9 mouse cellular contexts compared by ENCODE assay signal in genomic region chr11:3193363-3193762, GRCm38 (mm10). TPM values are rescaled to one million over a fixed set of nuclear protein-coding genes. Genes with fewer than 3 reads are reported as not detected.
DNase-seq lines count a peak whose midpoint lies in the region; ATAC-seq and TF ChIP-seq lines count a peak whose summit lies in the region.
"Had no signal": no experiment of that assay in that cellular context is flagged by ENCODE, and none has a peak within 500 bp of the region (broad histone marks: within the 10 kb centered on the region; RNA-seq: fewer than 3 reads in every experiment).

Gene Sfi1, minus strand, starts transcription at chr11:3193463.

- no peak for DNase-seq in hindbrain, embryonic 11.5 days (ENCODE audit: low spot score)
- no peak for DNase-seq in embryonic facial prominence, embryonic 10.5 days (ENCODE audit: low spot score)
- no peak for DNase-seq in layer of hippocampus, postnatal 10 days (ENCODE audit: low spot score in 2 of 2)
- DNase-seq in cerebellum, adult 8-10 months: no peak
- no peak for DNase-seq in cerebellum, postnatal 14 days

- no peak within 1 kb of the TSS for H3K4me3 ChIP-seq in hindbrain, embryonic 12.5 days
- no peak within 1 kb of the TSS for H3K4me3 ChIP-seq in hindbrain, embryonic 11.5 days (ENCODE audit: low read depth, low read length)
- H3K4me3 ChIP-seq in ES-Bruce4 (ENCODE audit: low read depth, low read length): no peak within 1 kb of the TSS
- H3K4me3 ChIP-seq in embryonic facial prominence, embryonic 10.5 days: no peak within 1 kb of the TSS
- no peak within 1 kb of the TSS for H3K4me3 ChIP-seq in stomach, embryonic 16.5 days (replicated peaks; ENCODE audit: low read length)

- no peak for TF ChIP-seq CTCF in ES-Bruce4 (IDR thresholded peaks at IDR 0.05; ENCODE audit: low read depth, low read length)

- H3K4me2 ChIP-seq in hindbrain, embryonic 12.5 days (replicated peaks): no peak within 1 kb of the TSS
- H3K4me2 ChIP-seq in hindbrain, embryonic 11.5 days (replicated peaks; ENCODE audit: low read depth, low read length): no peak within 1 kb of the TSS
- H3K4me2 ChIP-seq in stomach, embryonic 16.5 days (ENCODE audit: low read depth, low read length): no peak within 1 kb of the TSS

- no peak for TF ChIP-seq POLR2A in ES-Bruce4 (IDR thresholded peaks at IDR 0.05; ENCODE audit: insufficient read depth, low read length)

- H3K27ac ChIP-seq in hindbrain, embryonic 12.5 days: no peak within 1 kb of the TSS
- H3K27ac ChIP-seq in hindbrain, embryonic 11.5 days (ENCODE audit: low read depth, low read length): no peak within 1 kb of the TSS
- no peak within 1 kb of the TSS for H3K27ac ChIP-seq in ES-Bruce4 (ENCODE audit: insufficient read depth, low read length)
- no peak within 1 kb of the TSS for H3K27ac ChIP-seq in embryonic facial prominence, embryonic 10.5 days (replicated peaks)
- no peak within 1 kb of the TSS for H3K27ac ChIP-seq in stomach, embryonic 16.5 days (ENCODE audit: low read length)
- H3K27ac ChIP-seq: macrophage had no signal

- H3K9me3 ChIP-seq in hindbrain, embryonic 12.5 days (replicated peaks): no peaks in the 10 kb centered on the region
- no peaks in the 10 kb centered on the region for H3K9me3 ChIP-seq in hindbrain, embryonic 11.5 days (ENCODE audit: control insufficient read depth, low read length)
- no peaks in the 10 kb centered on the region for H3K9me3 ChIP-seq in ES-Bruce4 (replicated peaks; ENCODE audit: control insufficient read depth, insufficient read depth, low read length, poor library complexity, severe bottlenecking)
- H3K9me3 ChIP-seq in embryonic facial prominence, embryonic 10.5 days: no peaks in the 10 kb centered on the region
- no peaks in the 10 kb centered on the region for H3K9me3 ChIP-seq in stomach, embryonic 16.5 days (replicated peaks; ENCODE audit: control insufficient read depth, low read length)

- no peaks in the 10 kb centered on the region for H3K36me3 ChIP-seq in hindbrain, embryonic 12.5 days
- H3K36me3 ChIP-seq in hindbrain, embryonic 11.5 days (ENCODE audit: control insufficient read depth, insufficient read depth, low read length): no peaks in the 10 kb centered on the region
- H3K36me3 ChIP-seq in ES-Bruce4 (ENCODE audit: control insufficient read depth, insufficient read depth, low read length, poor library complexity, severe bottlenecking): no peaks in the 10 kb centered on the region
- H3K36me3 ChIP-seq in embryonic facial prominence, embryonic 10.5 days (replicated peaks): no peaks in the 10 kb centered on the region
- no peaks in the 10 kb centered on the region for H3K36me3 ChIP-seq in stomach, embryonic 16.5 days (ENCODE audit: control insufficient read depth, insufficient read depth, low read length)

- TF ChIP-seq EP300 in ES-Bruce4 (IDR thresholded peaks at IDR 0.05; ENCODE audit: insufficient read depth, low read depth, low read length): no peak

- H3K9ac ChIP-seq in hindbrain, embryonic 12.5 days: no peak within 1 kb of the TSS
- H3K9ac ChIP-seq in hindbrain, embryonic 11.5 days (ENCODE audit: low read depth, low read length): no peak within 1 kb of the TSS
- H3K9ac ChIP-seq in ES-Bruce4 (ENCODE audit: low read depth, poor library complexity, severe bottlenecking): no peak within 1 kb of the TSS
- no peak within 1 kb of the TSS for H3K9ac ChIP-seq in stomach, embryonic 16.5 days (ENCODE audit: low read length)

- 85% methylated on average over 25 of the region's 25 CpGs for WGBS in hindbrain, embryonic 12.5 days
- 85% methylated on average over 25 of the region's 25 CpGs for WGBS in hindbrain, embryonic 11.5 days
- 84% methylated on average over 25 of the region's 25 CpGs for WGBS in embryonic facial prominence, embryonic 10.5 days
- WGBS in stomach, embryonic 16.5 days: 85% methylated on average over 25 of the region's 25 CpGs

- no peaks in the 10 kb centered on the region for H3K4me1 ChIP-seq in hindbrain, embryonic 12.5 days
- no peaks in the 10 kb centered on the region for H3K4me1 ChIP-seq in hindbrain, embryonic 11.5 days (replicated peaks; ENCODE audit: control insufficient read depth, insufficient read depth, low read length)
- H3K4me1 ChIP-seq in ES-Bruce4 (ENCODE audit: control insufficient read depth, insufficient read depth, low read length): no peaks in the 10 kb centered on the region
- H3K4me1 ChIP-seq in embryonic facial prominence, embryonic 10.5 days: no peaks in the 10 kb centered on the region
- H3K4me1 ChIP-seq in stomach, embryonic 16.5 days (ENCODE audit: control insufficient read depth, insufficient read depth, low read length): no peaks in the 10 kb centered on the region

- no peak for ATAC-seq in hindbrain, embryonic 12.5 days (ENCODE audit: low FRiP score)
- ATAC-seq in hindbrain, embryonic 11.5 days (ENCODE audit: low FRiP score): no peak
- no peak for ATAC-seq in stomach, embryonic 16.5 days (ENCODE audit: insufficient read depth, low FRiP score)

- H3K27me3 ChIP-seq in hindbrain, embryonic 12.5 days: no peaks in the 10 kb centered on the region
- no peaks in the 10 kb centered on the region for H3K27me3 ChIP-seq in hindbrain, embryonic 11.5 days (ENCODE audit: control insufficient read depth, insufficient read depth, low read length)
- H3K27me3 ChIP-seq in ES-Bruce4 (ENCODE audit: control insufficient read depth, insufficient read depth, low read length, poor library complexity, severe bottlenecking): no peaks in the 10 kb centered on the region
- no peaks in the 10 kb centered on the region for H3K27me3 ChIP-seq in embryonic facial prominence, embryonic 10.5 days (replicated peaks; ENCODE audit: low read depth, poor library complexity, severe bottlenecking)
- H3K27me3 ChIP-seq in stomach, embryonic 16.5 days (ENCODE audit: control insufficient read depth, insufficient read depth, low read length): no peaks in the 10 kb centered on the region

RNA-seq across cellular contexts. Expression of gene Sfi1, which starts in this region (rescaled TPM):
- polyA plus RNA-seq in hindbrain, embryonic 12.5 days (2016; fragmentation: Nextera tagmentation; extraction: Ambion mirVana): 17.2 and 18.6 TPM in 2 replicates
- 7.9 and 8.6 TPM in 2 replicates for polyA plus RNA-seq in hindbrain, embryonic 11.5 days (2014; fragmentation: Nextera tagmentation; extraction: Ambion mirVana)
- 17.1 and 21.8 TPM in 2 replicates for polyA plus RNA-seq in ES-Bruce4 (2011; ENCODE audit: insufficient read depth, insufficient read length, low read depth, missing spikeins)
- 12.1 and 12.4 TPM in 2 replicates for polyA plus RNA-seq in embryonic facial prominence, embryonic 10.5 days (2016; fragmentation: Nextera tagmentation; extraction: Ambion mirVana)
- total RNA-seq in layer of hippocampus, postnatal 10 days (2021): 10 to 100 TPM; 50.6 to 81.4 TPM
- polyA plus RNA-seq in stomach, embryonic 16.5 days (2015; fragmentation: Nextera tagmentation; extraction: Ambion mirVana): 14.6 and 15.3 TPM in 2 replicates
